Mouse (Mus musculus): ENCODE measurements around the gene Mdm2. TPM values are rescaled to one million over a fixed set of nuclear protein-coding genes. Genes with fewer than 3 reads are reported as not detected.

Mdm2 gene
- polyA plus RNA-seq, 1 experiment from 2014 or later = 56.0 TPM

- ATAC-seq (replicated peaks; ENCODE audit: low FRiP score) (no peak), DNase-seq (ENCODE audit: low spot score) (no peak)
- H3K27ac ChIP-seq (ENCODE audit: low read depth, low read length) = no peak overlapping the region
- no peaks in the 10 kb centered on the region for H3K27me3 ChIP-seq (replicated peaks; ENCODE audit: control insufficient read depth, insufficient read depth, low read length)
- no peak overlapping the region for H3K4me3 ChIP-seq (ENCODE audit: low read depth, low read length)
- 93% methylated on average over 1 of the region's 1 CpGs for WGBS
- no peaks in the 10 kb centered on the region for H3K4me1 ChIP-seq (replicated peaks; ENCODE audit: control insufficient read depth, insufficient read depth, low read length)
- peaks cover 69% of the 10 kb centered on the region for H3K36me3 ChIP-seq (ENCODE audit: control insufficient read depth, insufficient read depth, low read length)
- no peak overlapping the region for H3K9ac ChIP-seq (ENCODE audit: low read depth, low read length)
- no peaks in the 10 kb centered on the region for H3K9me3 ChIP-seq (ENCODE audit: control insufficient read depth, low read length)
- no peak overlapping the region for H3K4me2 ChIP-seq
Observed at GRCm38 (mm10) chr10:117700450-117700849, 10.1 kb downstream of the Mdm2 start.

GRCm38 (mm10) chr10:117699914-117700313 is 10.6 kb downstream of the Mdm2 start:
- no peak overlapping the region for H3K27ac ChIP-seq (ENCODE audit: low read depth, low read length)
- no peak overlapping the region for H3K4me3 ChIP-seq (ENCODE audit: low read depth, low read length)
- no peaks in the 10 kb centered on the region for H3K4me1 ChIP-seq (replicated peaks; ENCODE audit: control insufficient read depth, insufficient read depth, low read length)
- no peak overlapping the region for H3K9ac ChIP-seq (ENCODE audit: low read depth, low read length)
- ATAC-seq (replicated peaks; ENCODE audit: low FRiP score) (no peak), DNase-seq (ENCODE audit: low spot score) (no peak)
- over 99% methylated on average over 4 of the region's 4 CpGs for WGBS
- no peak overlapping the region for H3K4me2 ChIP-seq
- H3K27me3 ChIP-seq (replicated peaks; ENCODE audit: control insufficient read depth, insufficient read depth, low read length) = no peaks in the 10 kb centered on the region
- no peaks in the 10 kb centered on the region for H3K9me3 ChIP-seq (ENCODE audit: control insufficient read depth, low read length)
- H3K36me3 ChIP-seq (ENCODE audit: control insufficient read depth, insufficient read depth, low read length) = peaks cover 67% of the 10 kb centered on the region

GRCm38 (mm10) chr10:117698313-117699138 is 12.0 kb downstream of the Mdm2 start:
- Histone ChIP-seq H3K4me3 (ENCODE audit: low read depth, low read length) (no peak overlapping the region), H3K4me1 (replicated peaks; ENCODE audit: control insufficient read depth, insufficient read depth, low read length) (no peaks in the 10 kb centered on the region), H3K27me3 (replicated peaks; ENCODE audit: control insufficient read depth, insufficient read depth, low read length) (no peaks in the 10 kb centered on the region), H3K36me3 (ENCODE audit: control insufficient read depth, insufficient read depth, low read length) (peaks cover 63% of the 10 kb centered on the region), H3K4me2 (no peak overlapping the region), H3K27ac (ENCODE audit: low read depth, low read length) (no peak overlapping the region), H3K9me3 (ENCODE audit: control insufficient read depth, low read length) (no peaks in the 10 kb centered on the region), H3K9ac (ENCODE audit: low read depth, low read length) (no peak overlapping the region)
- ATAC-seq (replicated peaks; ENCODE audit: low FRiP score) = no peak
- DNase-seq (ENCODE audit: low spot score) = no peak
- 95% methylated on average over 10 of the region's 10 CpGs for WGBS

- WGBS = 94% methylated on average over 3 of the region's 3 CpGs
- no peaks in the 10 kb centered on the region for H3K9me3 ChIP-seq (ENCODE audit: control insufficient read depth, low read length)
- peaks cover 59% of the 10 kb centered on the region for H3K36me3 ChIP-seq (ENCODE audit: control insufficient read depth, insufficient read depth, low read length)
- no peak overlapping the region for H3K4me3 ChIP-seq (ENCODE audit: low read depth, low read length)
- ATAC-seq (replicated peaks; ENCODE audit: low FRiP score) (peak; percentile 47; the same call in 1 of the 2 replicates), DNase-seq (ENCODE audit: low spot score) (no peak)
- no peak overlapping the region for H3K9ac ChIP-seq (ENCODE audit: low read depth, low read length)
- H3K27ac ChIP-seq (ENCODE audit: low read depth, low read length) = no peak overlapping the region
- no peaks in the 10 kb centered on the region for H3K4me1 ChIP-seq (replicated peaks; ENCODE audit: control insufficient read depth, insufficient read depth, low read length)
- no peaks in the 10 kb centered on the region for H3K27me3 ChIP-seq (replicated peaks; ENCODE audit: control insufficient read depth, insufficient read depth, low read length)
- H3K4me2 ChIP-seq = no peak overlapping the region
Observed at GRCm38 (mm10) chr10:117697561-117698115, 12.9 kb downstream of the Mdm2 start.

- H3K36me3 ChIP-seq (ENCODE audit: control insufficient read depth, insufficient read depth, low read length) = peaks cover 61% of the 10 kb centered on the region
- no peak for DNase-seq (ENCODE audit: low spot score)
Observed at GRCm38 (mm10) chr10:117696827-117697560, 13.6 kb downstream of the Mdm2 start.

GRCm38 (mm10) chr10:117696021-117696826 is 14.3 kb downstream of the Mdm2 start:
- no peak overlapping the region for H3K27ac ChIP-seq (ENCODE audit: low read depth, low read length)
- H3K9ac ChIP-seq (ENCODE audit: low read depth, low read length) = no peak overlapping the region
- no peak for DNase-seq (ENCODE audit: low spot score)
- H3K9me3 ChIP-seq (ENCODE audit: control insufficient read depth, low read length) = no peaks in the 10 kb centered on the region
- 89% methylated on average over 8 of the region's 8 CpGs for WGBS
- ATAC-seq (replicated peaks; ENCODE audit: low FRiP score) = no peak
- no peaks in the 10 kb centered on the region for H3K27me3 ChIP-seq (replicated peaks; ENCODE audit: control insufficient read depth, insufficient read depth, low read length)
- no peaks in the 10 kb centered on the region for H3K4me1 ChIP-seq (replicated peaks; ENCODE audit: control insufficient read depth, insufficient read depth, low read length)
- peaks cover 57% of the 10 kb centered on the region for H3K36me3 ChIP-seq (ENCODE audit: control insufficient read depth, insufficient read depth, low read length)
- no peak overlapping the region for H3K4me3 ChIP-seq (ENCODE audit: low read depth, low read length)
- no peak overlapping the region for H3K4me2 ChIP-seq

More at GRCm38 (mm10) chr10:117696827-117697560, 13.6 kb downstream of the Mdm2 start:
- WGBS = 92% methylated on average over 6 of the region's 6 CpGs
- H3K27ac ChIP-seq (ENCODE audit: low read depth, low read length) = no peak overlapping the region
- H3K9me3 ChIP-seq (ENCODE audit: control insufficient read depth, low read length) = no peaks in the 10 kb centered on the region
- no peak for ATAC-seq (replicated peaks; ENCODE audit: low FRiP score)
- H3K9ac ChIP-seq (ENCODE audit: low read depth, low read length) = no peak overlapping the region
- H3K4me3 ChIP-seq (ENCODE audit: low read depth, low read length) = no peak overlapping the region
- no peak overlapping the region for H3K4me2 ChIP-seq
- H3K27me3 ChIP-seq (replicated peaks; ENCODE audit: control insufficient read depth, insufficient read depth, low read length) = no peaks in the 10 kb centered on the region
- no peaks in the 10 kb centered on the region for H3K4me1 ChIP-seq (replicated peaks; ENCODE audit: control insufficient read depth, insufficient read depth, low read length)

- Histone ChIP-seq H3K27me3 (replicated peaks; ENCODE audit: control insufficient read depth, insufficient read depth, low read length) (no peaks in the 10 kb centered on the region), H3K36me3 (ENCODE audit: control insufficient read depth, insufficient read depth, low read length) (peaks cover 60% of the 10 kb centered on the region), H3K4me2 (no peak overlapping the region), H3K9ac (ENCODE audit: low read depth, low read length) (no peak overlapping the region), H3K9me3 (ENCODE audit: control insufficient read depth, low read length) (no peaks in the 10 kb centered on the region), H3K4me3 (ENCODE audit: low read depth, low read length) (no peak overlapping the region), H3K4me1 (replicated peaks; ENCODE audit: control insufficient read depth, insufficient read depth, low read length) (no peaks in the 10 kb centered on the region), H3K27ac (ENCODE audit: low read depth, low read length) (no peak overlapping the region)
- ATAC-seq (replicated peaks; ENCODE audit: low FRiP score) (no peak), DNase-seq (ENCODE audit: low spot score) (no peak)
- 90% methylated on average over 4 of the region's 4 CpGs for WGBS
Observed at GRCm38 (mm10) chr10:117695605-117696004, 15.0 kb downstream of the Mdm2 start.

GRCm38 (mm10) chr10:117695027-117695426 is 15.5 kb downstream of the Mdm2 start:
- Histone ChIP-seq H3K4me3 (ENCODE audit: low read depth, low read length) (no peak overlapping the region), H3K27ac (ENCODE audit: low read depth, low read length) (no peak overlapping the region), H3K27me3 (replicated peaks; ENCODE audit: control insufficient read depth, insufficient read depth, low read length) (no peaks in the 10 kb centered on the region), H3K9me3 (ENCODE audit: control insufficient read depth, low read length) (no peaks in the 10 kb centered on the region), H3K4me2 (no peak overlapping the region), H3K9ac (ENCODE audit: low read depth, low read length) (no peak overlapping the region), H3K36me3 (ENCODE audit: control insufficient read depth, insufficient read depth, low read length) (peaks cover 63% of the 10 kb centered on the region), H3K4me1 (replicated peaks; ENCODE audit: control insufficient read depth, insufficient read depth, low read length) (no peaks in the 10 kb centered on the region)
- ATAC-seq (replicated peaks; ENCODE audit: low FRiP score) (no peak), DNase-seq (ENCODE audit: low spot score) (no peak)
- WGBS = 91% methylated on average over 4 of the region's 4 CpGs
